Mouse (Mus musculus) left cerebral cortex, adult 2 months (tissue): ENCODE data around the gene Hsp90ab1. TPM values are rescaled to one million over a fixed set of nuclear protein-coding genes. Genes with fewer than 3 reads are reported as not detected.

ENCODE experiments used
- DNase-seq, 2 experiments: peaks; one replicate each; pipeline ENCODE4 v3.0.0; 2021 to 2022; ENCODE audit warnings: low spot score in 2 of 2, mixed read lengths in 1 of 2; ENCODE audit errors: extremely low spot score in 1 of 2
- H3K27ac ChIP-seq: fragments of 200-600 bp; 2 replicates; pipeline ENCODE4 v1.8.1; 2022
- H3K4me3 ChIP-seq: fragments of 200-600 bp; 2 replicates; pipeline ENCODE4 v1.8.1; 2022
- CTCF ChIP-seq: fragments of 200-600 bp; IDR thresholded peaks from 2 replicates; pipeline ENCODE4 v1.8.1; 2022; ENCODE audit warnings: antibody characterized with exemption, mild to moderate bottlenecking, moderate library complexity
- intact Hi-C: fragments of 180-260 bp; cut with DNase I; formaldehyde crosslinking; loops from one replicate; pipeline ENCODE4 v1.15.1; 2025
- total RNA-seq, 2 experiments: library from RNA; stranded (reverse); gene quantifications; 2 replicates each; pipeline ENCODE4 v1.2.3; 2021

The Hsp90ab1 gene
- total RNA-seq, 2 experiments from 2014 or later, result 1,492 to 1,507 TPM

- intact Hi-C loops, result no loop called here
- Histone ChIP-seq H3K27ac (peak overlapping the region; percentile 54), H3K4me3 (peak overlapping the region; percentile 50)
- peak; percentile 51 to 61 for DNase-seq
- no peak for TF ChIP-seq CTCF
Measured at GRCm38 (mm10) chr17:45594881-45595735, 22.0 kb upstream of the Hsp90ab1 start.

GRCm38 (mm10) chr17:45594195-45594594 is 21.1 kb upstream of the Hsp90ab1 start:
- no peak for DNase-seq
- intact Hi-C loops, result no loop called here
- H3K27ac ChIP-seq, result no peak overlapping the region
- H3K4me3 ChIP-seq, result peak overlapping the region; percentile 50; the same call in 1 of the 2 replicates
- TF ChIP-seq CTCF, result no peak

GRCm38 (mm10) chr17:45593479-45593878 is 20.4 kb upstream of the Hsp90ab1 start:
- DNase-seq, result no peak
- intact Hi-C loops, result no loop called here
- TF ChIP-seq CTCF, result no peak
- Histone ChIP-seq H3K4me3 (no peak overlapping the region), H3K27ac (no peak overlapping the region)

- Histone ChIP-seq H3K4me3 (peak overlapping the region; percentile 17; the same call in 1 of the 2 replicates), H3K27ac (peak overlapping the region; percentile 69)
- no peak for TF ChIP-seq CTCF
- intact Hi-C loops, result no loop called here
- DNase-seq, result no peak
Measured at GRCm38 (mm10) chr17:45592606-45593431, 19.7 kb upstream of the Hsp90ab1 start.

GRCm38 (mm10) chr17:45591701-45592605 is 18.9 kb upstream of the Hsp90ab1 start:
- peak overlapping the region; percentile 17; the same call in 1 of the 2 replicates for H3K4me3 ChIP-seq
- peak overlapping the region; percentile 69 for H3K27ac ChIP-seq
- DNase-seq, result no peak
- intact Hi-C loops, result no loop called here
- no peak for TF ChIP-seq CTCF

- no peak for DNase-seq
- Histone ChIP-seq H3K27ac (no peak overlapping the region), H3K4me3 (no peak overlapping the region)
- intact Hi-C loops, result no loop called here
- TF ChIP-seq CTCF, result no peak
Measured at GRCm38 (mm10) chr17:45590410-45590809, 17.3 kb upstream of the Hsp90ab1 start.

- intact Hi-C loops, result no loop called here
- no peak overlapping the region for H3K27ac ChIP-seq
- no peak for TF ChIP-seq CTCF
- no peak for DNase-seq
- H3K4me3 ChIP-seq, result no peak overlapping the region
Measured at GRCm38 (mm10) chr17:45589844-45590243, 16.8 kb upstream of the Hsp90ab1 start.

- no peak overlapping the region for H3K27ac ChIP-seq
Measured at GRCm38 (mm10) chr17:45589236-45589635, 16.2 kb upstream of the Hsp90ab1 start.

GRCm38 (mm10) chr17:45588370-45588769 is 15.3 kb upstream of the Hsp90ab1 start:
- no peak for DNase-seq
- TF ChIP-seq CTCF, result no peak
- intact Hi-C loops, result no loop called here

More at GRCm38 (mm10) chr17:45589236-45589635, 16.2 kb upstream of the Hsp90ab1 start:
- no peak for DNase-seq
- no peak overlapping the region for H3K4me3 ChIP-seq
- no peak for TF ChIP-seq CTCF
- intact Hi-C loops, result no loop called here

GRCm38 (mm10) chr17:45586449-45586837 is 13.4 kb upstream of the Hsp90ab1 start:
- H3K27ac ChIP-seq, result no peak overlapping the region
- intact Hi-C loops, result no loop called here
- H3K4me3 ChIP-seq, result no peak overlapping the region
- peak; percentile 41 for TF ChIP-seq CTCF
- no peak for DNase-seq

More at GRCm38 (mm10) chr17:45588370-45588769, 15.3 kb upstream of the Hsp90ab1 start:
- Histone ChIP-seq H3K27ac (no peak overlapping the region), H3K4me3 (no peak overlapping the region)
